Mouse (Mus musculus) G1E (cell line): ENCODE measurements around the gene Atp1a3. TPM values are rescaled to one million over a fixed set of nuclear protein-coding genes. Genes with fewer than 3 reads are reported as not detected.

Source experiments
- ATAC-seq: 2 replicates; pipeline ENCODE4 v1.8.0; 2016; ENCODE audit warnings: mild to moderate bottlenecking; ENCODE audit not compliant: insufficient number of reproducible peaks, poor library complexity, low FRiP score, severe bottlenecking; ENCODE audit errors: extremely low read depth
- DNase-seq: peaks from one replicate; pipeline ENCODE4 v3.0.0; 2012; ENCODE audit warnings: low spot score
- H3K27me3 ChIP-seq: 2 replicates; pipeline ENCODE4 v1.6.1; 2012; ENCODE audit warnings: mild to moderate bottlenecking, low read length, inconsistent platforms; ENCODE audit not compliant: insufficient read depth
- H3K36me3 ChIP-seq: replicated peaks from 2 replicates; pipeline ENCODE3; 2012; ENCODE audit warnings: mild to moderate bottlenecking, inconsistent platforms
- H3K4me1 ChIP-seq: 2 replicates; pipeline ENCODE4 v1.6.1; 2012; ENCODE audit warnings: low read depth, low read length, inconsistent platforms, mixed read lengths; ENCODE audit not compliant: insufficient read depth
- H3K4me3 ChIP-seq: 2 replicates; pipeline ENCODE4 v1.5.1; 2012; ENCODE audit warnings: low read depth, mild to moderate bottlenecking, inconsistent platforms, low read length, moderate library complexity, mixed read lengths
- H3K9me3 ChIP-seq: replicated peaks from 2 replicates; pipeline ENCODE4 v1.6.1; 2012; ENCODE audit warnings: inconsistent platforms
- CTCF ChIP-seq: IDR thresholded peaks from 2 replicates; pipeline ENCODE4 v1.5.1; 2012; ENCODE audit warnings: low read depth, low read length, inconsistent platforms, mixed read lengths
- GATA1 ChIP-seq: IDR thresholded peaks from 2 replicates; pipeline ENCODE4 v1.6.1; 2012; ENCODE audit warnings: borderline replicate concordance, low read length, inconsistent platforms, mixed read lengths
- GATA2 ChIP-seq: IDR thresholded peaks from 2 replicates; pipeline ENCODE4 v1.6.1; 2012; ENCODE audit warnings: low read depth, low read length, inconsistent platforms, borderline replicate concordance
- POLR2AphosphoS5 ChIP-seq: IDR thresholded peaks from 2 replicates; pipeline ENCODE4 v1.6.1; 2012; ENCODE audit warnings: low read depth, low read length, inconsistent platforms; ENCODE audit not compliant: insufficient replicate concordance
- TAL1 ChIP-seq: conservative IDR thresholded peaks from 2 replicates; pipeline ENCODE4 v1.6.1; 2012; ENCODE audit warnings: low read depth, low read length, inconsistent platforms, mixed read lengths
- polyA plus RNA-seq: library from polyadenylated mRNA; stranded (reverse); fragments of >175 nt; gene quantifications from 2 replicates; pipeline ENCODE4 v1.2.3, GENCODE M21; 2012
- total RNA-seq, 2 experiments: library from RNA; stranded (forward) in 1 of 2; stranded (reverse) in 1 of 2; fragments of 200-1000 nt in 1 of 2; fragments of >200 nt in 1 of 2; fragmentation: Nextera tagmentation in 1 of 2; gene quantifications; 2 replicates each; pipeline ENCODE4 v1.2.3; 2014 to 2017

Gene Atp1a3
- total and polyA plus RNA-seq, 3 experiments = 0.04 to 0.11 TPM; not detected in 1

- H3K4me3 ChIP-seq = no peak overlapping the region
- no peaks in the 10 kb centered on the region; the same call in 1 of the 2 replicates for H3K27me3 ChIP-seq
- no peak for TF ChIP-seq POLR2AphosphoS5
- no peak for TF ChIP-seq CTCF
- TF ChIP-seq GATA1 = no peak
- TF ChIP-seq TAL1 = no peak
- TF ChIP-seq GATA2 = no peak
- 0 out of 2 replicates have a peak, but pooled peaks cover 4% of the 10 kb centered on the region for H3K9me3 ChIP-seq
- no peaks in the 10 kb centered on the region for H3K36me3 ChIP-seq
- DNase-seq (no peak), ATAC-seq (no peak)
- peaks cover 1% of the 10 kb centered on the region; the same call in 1 of the 2 replicates for H3K4me1 ChIP-seq
Observed at GRCm38 (mm10) chr7:24955226-24955625, 50.5 kb downstream of the Atp1a3 start.

DNA sequence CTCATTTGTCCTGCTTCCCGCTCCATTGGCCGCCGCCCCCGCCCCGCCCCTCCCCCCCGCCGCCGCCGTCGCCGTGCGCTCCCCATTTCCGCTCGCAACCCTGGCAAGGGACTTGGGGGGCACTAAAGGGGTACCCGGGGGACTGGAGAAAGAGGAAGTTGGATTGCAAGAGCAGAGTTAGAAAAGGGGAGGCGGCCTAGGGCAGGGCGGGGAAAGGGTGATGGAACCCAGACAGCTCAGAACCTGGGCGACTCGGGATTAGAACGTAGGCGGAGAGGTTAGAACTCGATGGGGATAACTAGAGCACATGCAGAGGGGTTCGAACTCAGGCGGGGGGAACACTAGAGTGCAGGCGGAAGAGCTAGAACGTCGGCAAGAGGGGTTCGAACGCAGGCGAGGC lies 51.3 kb downstream of the Atp1a3 start:
- no peak for TF ChIP-seq GATA1
- no peak for TF ChIP-seq TAL1
- TF ChIP-seq GATA2 = no peak
- TF ChIP-seq POLR2AphosphoS5 = no peak
- no peak for TF ChIP-seq CTCF
- Histone ChIP-seq H3K36me3 (no peaks in the 10 kb centered on the region), H3K4me3 (no peak overlapping the region), H3K4me1 (peaks cover 4% of the 10 kb centered on the region; the same call in 1 of the 2 replicates), H3K27me3 (no peaks in the 10 kb centered on the region; the same call in 1 of the 2 replicates), H3K9me3 (0 out of 2 replicates have a peak, but pooled peaks cover 4% of the 10 kb centered on the region)
- DNase-seq (no peak), ATAC-seq (no peak)

- peaks cover 4% of the 10 kb centered on the region; the same call in 1 of the 2 replicates for H3K4me1 ChIP-seq
- H3K4me3 ChIP-seq = no peak overlapping the region
- TF ChIP-seq POLR2AphosphoS5 = no peak
- no peak for TF ChIP-seq GATA2
- no peak for TF ChIP-seq TAL1
- TF ChIP-seq CTCF = no peak
- TF ChIP-seq GATA1 = no peak
- no peaks in the 10 kb centered on the region; the same call in 1 of the 2 replicates for H3K27me3 ChIP-seq
- DNase-seq (no peak), ATAC-seq (no peak)
- H3K36me3 ChIP-seq = no peaks in the 10 kb centered on the region
- 0 out of 2 replicates have a peak, but pooled peaks cover 4% of the 10 kb centered on the region for H3K9me3 ChIP-seq
Observed at GRCm38 (mm10) chr7:24953966-24954365, 51.8 kb downstream of the Atp1a3 start.

GRCm38 (mm10) chr7:24949958-24950623 lies 55.7 kb downstream of the Atp1a3 start:
- TF ChIP-seq TAL1 (no peak), POLR2AphosphoS5 (no peak), CTCF (peak; percentile 43), GATA1 (no peak), GATA2 (no peak)
- DNase-seq = peak; percentile 77
- no peak overlapping the region for H3K4me3 ChIP-seq
- H3K4me1 ChIP-seq = peaks cover 4% of the 10 kb centered on the region; the same call in 1 of the 2 replicates
- H3K27me3 ChIP-seq = peaks cover 7% of the 10 kb centered on the region; the same call in 1 of the 2 replicates
- ATAC-seq = no peak
- no peaks in the 10 kb centered on the region for H3K9me3 ChIP-seq
- no peaks in the 10 kb centered on the region for H3K36me3 ChIP-seq

DNA sequence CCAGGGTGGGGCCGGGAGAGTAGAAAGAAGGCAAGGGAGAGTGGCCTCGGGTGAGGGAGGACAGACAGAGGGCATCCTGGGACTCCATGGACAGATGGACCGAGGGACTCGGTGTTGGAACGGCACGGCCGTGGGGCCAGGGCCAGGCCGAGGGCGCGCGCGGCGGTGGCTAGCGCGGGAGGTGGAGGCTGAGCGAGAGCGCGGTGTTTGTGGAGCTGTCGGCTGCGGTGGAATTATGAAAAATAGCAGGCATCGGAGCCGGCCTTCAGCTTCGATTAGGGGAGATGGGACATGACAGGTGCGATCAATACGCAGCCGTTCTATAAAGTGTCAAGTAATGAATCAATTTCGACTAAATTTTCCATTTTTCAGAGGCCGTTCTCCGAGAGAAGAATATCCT lies 57.0 kb downstream of the Atp1a3 start:
- Histone ChIP-seq H3K27me3 (peaks cover 19% of the 10 kb centered on the region), H3K9me3 (no peaks in the 10 kb centered on the region), H3K36me3 (no peaks in the 10 kb centered on the region), H3K4me1 (peaks cover 4% of the 10 kb centered on the region; the same call in 1 of the 2 replicates), H3K4me3 (no peak overlapping the region)
- TF ChIP-seq POLR2AphosphoS5 = no peak
- TF ChIP-seq CTCF = no peak
- no peak for TF ChIP-seq TAL1
- no peak for TF ChIP-seq GATA2
- ATAC-seq (no peak), DNase-seq (no peak)

DNA sequence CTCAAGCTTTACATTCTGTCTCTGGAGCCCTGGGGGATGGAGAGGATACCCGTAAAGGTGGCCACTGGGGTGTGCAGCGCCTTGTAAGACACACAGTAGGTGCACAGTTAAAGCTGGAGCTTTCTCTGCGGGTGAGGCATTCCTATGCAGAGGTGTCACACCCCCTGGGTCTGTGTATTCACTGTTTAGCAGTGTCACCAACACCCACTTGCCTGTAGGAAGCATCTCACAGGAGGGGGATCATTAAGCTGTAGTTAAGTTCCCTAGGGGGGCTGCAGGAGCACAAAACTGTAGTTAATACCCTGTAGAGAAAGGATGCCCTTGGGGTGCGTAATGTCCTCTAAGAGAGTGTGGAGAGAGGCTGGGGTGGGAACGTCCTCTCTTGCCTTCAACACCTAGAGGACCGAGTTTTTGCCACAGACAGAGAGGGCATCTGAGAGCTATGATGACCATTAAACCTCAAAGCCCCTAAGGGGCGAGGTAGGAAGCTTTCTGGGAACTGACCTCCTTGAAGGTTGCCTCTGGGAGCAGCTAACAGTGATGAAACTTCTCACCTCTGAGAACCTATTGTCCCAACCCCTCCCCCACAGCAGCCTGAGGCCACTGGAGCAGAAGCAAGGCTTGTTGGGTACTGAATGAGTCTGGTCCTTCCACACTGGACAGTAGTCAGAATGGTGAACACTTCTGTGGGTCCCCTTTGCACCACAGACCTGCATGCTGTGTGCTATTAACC lies 58.3 kb downstream of the Atp1a3 start:
- TF ChIP-seq CTCF (no peak), GATA1 (no peak), TAL1 (no peak), GATA2 (no peak), POLR2AphosphoS5 (no peak)
- peaks cover 4% of the 10 kb centered on the region; the same call in 1 of the 2 replicates for H3K4me1 ChIP-seq
- no peak overlapping the region for H3K4me3 ChIP-seq
- DNase-seq (no peak), ATAC-seq (no peak)
- no peaks in the 10 kb centered on the region for H3K9me3 ChIP-seq
- no peaks in the 10 kb centered on the region for H3K36me3 ChIP-seq
- peaks cover 26% of the 10 kb centered on the region for H3K27me3 ChIP-seq
